Mouse (Mus musculus) lung, embryonic 16.5 days (tissue): Measurements from ENCODE around the gene Lysmd4. TPM values are rescaled to one million over a fixed set of nuclear protein-coding genes. Genes with fewer than 3 reads are reported as not detected.

Experiments used
- ATAC-seq: fragments of 200-750 bp; cut with Nextera tagmentation; 2 replicates; pipeline ENCODE4 v1.8.0; 2017; ENCODE audit warnings: low read depth, mild to moderate bottlenecking, moderate library complexity
- H3K27ac ChIP-seq: fragments of 300-500 bp; sonication (generic); 2 replicates; pipeline ENCODE4 v1.5.1; 2014; ENCODE audit warnings: mild to moderate bottlenecking, control low read depth, low read length
- H3K27me3 ChIP-seq: fragments of 300-500 bp; sonication (generic); 2 replicates; pipeline ENCODE4 v1.6.1; 2014; ENCODE audit warnings: low read depth, low read length, mixed read lengths; ENCODE audit not compliant: control insufficient read depth, insufficient read depth
- H3K36me3 ChIP-seq: fragments of 300-500 bp; sonication (generic); 2 replicates; pipeline ENCODE4 v1.6.1; 2014; ENCODE audit warnings: low read length; ENCODE audit not compliant: control insufficient read depth, insufficient read depth
- H3K4me1 ChIP-seq: fragments of 300-500 bp; sonication (generic); replicated peaks from 2 replicates; pipeline ENCODE4 v1.6.1; 2014; ENCODE audit warnings: low read length, mixed read lengths; ENCODE audit not compliant: control insufficient read depth, insufficient read depth
- H3K4me2 ChIP-seq: fragments of 300-500 bp; sonication (generic); 2 replicates; pipeline ENCODE4 v1.6.1; 2014; ENCODE audit warnings: low read depth, low read length, control low read depth
- H3K4me3 ChIP-seq: fragments of 300-500 bp; sonication (generic); 2 replicates; pipeline ENCODE4 v1.5.1; 2014; ENCODE audit warnings: mild to moderate bottlenecking, low read length, control low read depth
- H3K9ac ChIP-seq: fragments of 300-500 bp; sonication (generic); 2 replicates; pipeline ENCODE4 v1.6.1; 2014; ENCODE audit warnings: low read length, control low read depth
- H3K9me3 ChIP-seq: fragments of 300-500 bp; sonication (generic); 2 replicates; pipeline ENCODE4 v1.6.1; 2016; ENCODE audit warnings: low read length; ENCODE audit not compliant: control insufficient read depth
- WGBS: fragments of 180-500 bp; shearing (Covaris S2); extraction: QIAGEN DNeasy Blood & Tissue Kit; methylation state at CpG from one replicate; pipeline ENCODE4 v1.1.7; 2014; 5-methylcytosine and 5-hydroxymethylcytosine counted together
- polyA plus RNA-seq: library from polyadenylated mRNA; unstranded; fragments of >200 nt; fragmentation: Nextera tagmentation; extraction: Ambion mirVana; gene quantifications from 2 replicates; pipeline ENCODE4 v1.2.1, GENCODE M21; 2015

The Lysmd4 gene
- 14.9 and 15.7 TPM in 2 replicates for polyA plus RNA-seq

DNA sequence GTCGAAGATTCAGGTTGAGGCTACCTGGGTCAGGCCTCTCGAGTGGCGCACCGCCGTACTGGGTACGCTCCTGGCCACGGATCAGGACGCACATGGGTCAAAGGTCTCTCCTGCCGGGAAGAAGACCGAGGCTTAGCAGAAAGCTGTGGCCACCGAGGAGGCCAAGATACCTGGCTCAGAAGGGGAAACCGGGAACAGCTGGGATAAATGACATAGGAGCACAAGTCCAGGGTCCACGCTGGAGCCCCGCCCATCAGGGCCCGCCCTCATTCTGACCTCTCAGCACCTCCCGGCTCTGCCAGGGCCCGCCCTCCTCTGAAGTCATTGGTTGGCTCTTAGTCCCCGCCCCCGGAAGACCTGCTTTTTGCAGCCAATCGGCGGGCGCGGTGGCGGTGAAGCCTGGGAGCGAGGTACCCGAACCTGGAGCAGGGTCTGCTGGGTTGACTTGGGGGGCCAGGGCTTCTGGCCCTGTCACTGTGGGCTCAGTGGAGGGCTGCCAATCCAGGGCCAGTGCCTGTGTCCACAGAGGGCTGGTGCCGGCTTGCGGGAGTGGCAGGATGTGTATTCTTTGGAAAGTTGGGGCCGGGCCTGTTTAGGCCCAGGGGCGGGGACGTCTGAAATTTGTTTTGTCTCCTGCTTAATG is at the start of gene Lysmd4:
Lysmd4 (plus strand) TSS at position 325 of the 643 bp plus-strand sequence.
- 1% methylated on average over 31 of the region's 31 CpGs for whole genome bisulfite sequencing
- Histone ChIP-seq H3K27ac (no peak within 1 kb of the TSS; the same call in 1 of the 2 replicates), H3K4me2 (peak within 1 kb of the TSS; percentile 85), H3K4me1 (peaks cover 8% of the 10 kb centered on the region), H3K9me3 (no peaks in the 10 kb centered on the region), H3K27me3 (no peaks in the 10 kb centered on the region), H3K36me3 (0 out of 2 replicates have a peak, but pooled peaks cover 6% of the 10 kb centered on the region), H3K4me3 (peak within 1 kb of the TSS; percentile 79), H3K9ac (peak within 1 kb of the TSS; percentile 84)
- peak; percentile 99 for ATAC-seq

DNA sequence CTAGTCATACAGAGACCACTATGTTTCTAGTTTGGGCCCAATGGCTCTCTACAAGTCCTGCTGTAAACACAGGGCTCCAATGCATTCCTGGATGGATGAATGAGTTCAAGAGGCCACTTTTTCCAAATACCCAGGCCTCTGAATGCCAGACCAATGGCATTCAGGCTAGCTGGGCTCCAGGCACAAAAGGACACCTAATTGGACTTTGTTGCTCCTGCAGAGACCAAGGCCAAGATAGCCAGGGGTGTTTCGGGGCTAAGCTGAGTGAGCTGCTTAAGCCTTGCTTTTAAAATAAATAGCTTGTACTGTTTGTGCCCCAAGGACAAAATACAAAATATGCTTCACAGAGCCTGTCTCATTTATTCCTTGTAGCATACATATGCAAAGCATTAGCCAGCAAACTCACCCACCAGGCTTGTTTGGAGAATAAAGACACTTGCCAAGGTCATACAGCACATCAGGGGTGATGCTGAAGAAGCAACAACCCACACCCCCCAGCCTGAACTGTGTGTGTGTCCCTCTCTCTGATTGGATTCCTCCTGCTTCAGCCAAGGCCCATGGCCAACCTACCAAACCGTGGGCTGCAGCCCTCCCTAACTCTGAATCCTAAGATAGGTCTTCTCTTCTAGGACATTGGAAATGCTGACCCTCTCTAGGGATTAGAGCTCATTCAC is 48.7 kb upstream of the Lysmd4 start:
- no peaks in the 10 kb centered on the region for H3K27me3 ChIP-seq
- H3K4me3 ChIP-seq, result no peak overlapping the region
- H3K36me3 ChIP-seq, result no peaks in the 10 kb centered on the region
- no peak for ATAC-seq
- no peaks in the 10 kb centered on the region for H3K9me3 ChIP-seq
- H3K27ac ChIP-seq, result no peak overlapping the region
- 72% methylated on average over 2 of the region's 2 CpGs for WGBS
- H3K4me1 ChIP-seq, result no peaks in the 10 kb centered on the region
- no peak overlapping the region for H3K9ac ChIP-seq
- no peak overlapping the region for H3K4me2 ChIP-seq

DNA sequence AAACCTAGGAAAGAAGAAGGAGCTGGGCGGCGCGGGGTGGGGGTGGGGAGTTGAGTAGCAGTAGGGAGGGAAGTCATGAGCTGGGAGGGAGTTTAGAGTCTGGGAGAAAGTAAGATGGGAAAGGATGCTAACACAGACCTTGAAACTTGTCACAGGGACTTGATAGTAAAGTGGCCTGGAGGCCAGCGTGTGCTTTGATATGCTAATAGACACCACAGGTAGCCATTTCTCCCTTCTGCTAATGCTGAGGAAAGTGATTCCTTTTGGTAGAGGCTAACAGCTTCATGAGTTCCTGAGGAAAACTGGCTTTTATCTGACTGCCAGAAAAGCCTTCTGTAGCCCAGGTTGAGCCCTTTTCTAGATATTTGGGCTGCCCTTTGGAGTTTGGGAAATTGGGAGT is 38.6 kb upstream of the Lysmd4 start:
- ATAC-seq, result no peak
- no peaks in the 10 kb centered on the region for H3K4me1 ChIP-seq
- H3K36me3 ChIP-seq, result no peaks in the 10 kb centered on the region
- 26% methylated on average over 4 of the region's 4 CpGs for WGBS
- H3K27me3 ChIP-seq, result no peaks in the 10 kb centered on the region
- no peak overlapping the region for H3K9ac ChIP-seq
- H3K27ac ChIP-seq, result no peak overlapping the region
- H3K4me3 ChIP-seq, result no peak overlapping the region
- H3K9me3 ChIP-seq, result no peaks in the 10 kb centered on the region
- H3K4me2 ChIP-seq, result no peak overlapping the region

DNA sequence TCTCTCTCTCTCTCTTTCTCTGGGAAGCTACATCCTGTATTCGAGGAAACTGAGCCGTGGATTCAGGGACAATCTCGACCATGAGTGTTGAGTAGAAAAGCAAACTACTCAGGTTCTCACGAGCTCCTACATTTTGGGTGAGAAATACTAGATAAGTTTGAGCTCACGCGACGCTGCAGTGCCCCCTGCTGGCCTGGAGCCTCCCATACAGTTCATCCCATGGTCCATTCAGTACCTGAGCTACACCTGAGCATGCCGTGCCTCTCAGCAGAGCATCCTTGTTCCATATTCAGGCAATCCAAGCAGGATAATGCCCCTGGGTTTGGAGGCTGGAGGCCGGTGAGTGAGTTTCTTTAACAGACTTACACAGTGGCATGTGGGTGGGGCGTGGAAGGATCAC is 22.9 kb upstream of the Lysmd4 start:
- Histone ChIP-seq H3K9ac (no peak overlapping the region), H3K27me3 (no peaks in the 10 kb centered on the region), H3K4me3 (no peak overlapping the region), H3K36me3 (no peaks in the 10 kb centered on the region), H3K9me3 (no peaks in the 10 kb centered on the region), H3K4me1 (no peaks in the 10 kb centered on the region), H3K4me2 (no peak overlapping the region; the same call in 1 of the 2 replicates), H3K27ac (no peak overlapping the region)
- 11% methylated on average over 10 of the region's 10 CpGs for WGBS
- peak; percentile 43; the same call in 1 of the 2 replicates for ATAC-seq

DNA sequence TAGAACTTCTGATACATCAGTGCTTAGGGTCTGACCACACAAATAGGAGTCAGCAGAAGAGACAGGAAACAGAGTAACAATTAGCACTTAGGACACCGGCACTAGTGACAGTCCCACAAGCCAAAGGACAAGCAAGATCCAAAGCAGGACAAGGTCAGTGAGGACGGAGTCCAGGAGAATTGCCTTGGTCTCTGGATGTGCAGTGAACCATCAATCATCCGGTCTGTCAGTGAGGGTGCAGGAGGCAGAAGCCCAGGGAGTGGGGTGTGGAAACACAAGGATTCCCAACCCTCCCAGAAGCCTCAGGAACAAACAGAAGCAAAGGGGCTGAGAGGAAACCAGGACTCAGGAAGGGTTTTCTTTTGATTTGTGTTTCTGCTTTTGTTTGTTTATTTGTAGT is 18.7 kb upstream of the Lysmd4 start:
- Histone ChIP-seq H3K4me3 (no peak overlapping the region), H3K27ac (no peak overlapping the region), H3K4me1 (no peaks in the 10 kb centered on the region), H3K27me3 (no peaks in the 10 kb centered on the region), H3K36me3 (no peaks in the 10 kb centered on the region), H3K9me3 (no peaks in the 10 kb centered on the region), H3K4me2 (no peak overlapping the region), H3K9ac (no peak overlapping the region)
- ATAC-seq, result no peak
- 56% methylated on average over 3 of the region's 3 CpGs for WGBS

DNA sequence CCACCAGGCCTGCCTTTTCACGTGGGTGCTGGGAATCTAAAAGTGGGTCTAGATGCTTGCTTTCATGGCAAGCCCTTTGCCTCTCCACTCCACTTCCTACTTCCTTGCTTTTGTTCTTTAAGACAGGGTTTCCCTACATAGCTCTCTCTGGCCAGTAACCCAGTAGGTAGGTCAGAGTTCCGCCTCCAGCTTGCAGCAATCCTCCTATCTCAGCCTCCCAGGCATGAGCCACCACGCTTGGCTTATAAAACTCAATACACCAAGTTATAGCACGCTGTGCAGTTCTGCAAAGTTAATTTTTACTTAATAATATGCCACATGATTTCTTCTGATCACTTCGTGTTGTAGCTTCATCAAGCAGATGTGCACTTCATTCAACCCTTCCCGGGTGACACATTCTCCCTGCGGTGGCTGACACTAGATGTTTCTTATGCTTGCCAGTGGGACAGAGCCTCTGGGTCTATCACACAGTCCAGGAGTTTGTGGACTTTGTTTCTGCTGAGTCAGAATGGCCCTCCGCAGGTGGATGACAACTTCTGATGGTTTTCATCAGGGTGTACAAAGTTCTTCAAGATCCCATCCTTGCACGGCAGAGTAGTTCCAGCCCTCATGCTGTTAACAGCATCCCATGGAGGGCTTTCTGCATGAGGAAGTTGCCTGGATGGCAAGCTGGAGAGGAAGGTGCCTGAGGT is 16.5 kb upstream of the Lysmd4 start:
- no peaks in the 10 kb centered on the region for H3K27me3 ChIP-seq
- H3K36me3 ChIP-seq, result no peaks in the 10 kb centered on the region
- WGBS, result 81% methylated on average over 9 of the region's 9 CpGs
- H3K4me1 ChIP-seq, result no peaks in the 10 kb centered on the region
- no peak for ATAC-seq
- no peak overlapping the region for H3K9ac ChIP-seq
- H3K27ac ChIP-seq, result no peak overlapping the region
- H3K4me3 ChIP-seq, result no peak overlapping the region
- no peaks in the 10 kb centered on the region for H3K9me3 ChIP-seq
- H3K4me2 ChIP-seq, result no peak overlapping the region

DNA sequence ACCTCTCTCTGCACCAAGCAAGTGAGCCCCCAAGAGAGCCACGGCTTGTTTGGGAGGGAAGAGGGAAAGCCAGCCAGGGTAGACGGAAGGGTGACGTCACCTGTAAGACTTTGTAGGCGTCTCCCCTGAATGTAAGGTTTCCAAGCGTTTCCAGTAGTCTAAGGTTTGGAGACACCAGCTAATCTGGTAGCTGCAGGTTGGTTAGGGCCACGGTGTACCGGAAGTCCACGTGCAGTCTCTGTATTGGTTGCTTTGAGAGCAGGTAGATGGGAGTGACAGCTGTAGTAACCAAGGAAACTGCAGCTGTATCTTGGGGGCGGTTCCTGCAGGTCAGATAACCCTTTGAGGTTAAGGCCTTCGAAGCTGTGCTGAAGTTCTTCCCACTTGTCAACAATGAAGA is 15.8 kb upstream of the Lysmd4 start:
- no peak overlapping the region for H3K4me2 ChIP-seq
- no peaks in the 10 kb centered on the region for H3K4me1 ChIP-seq
- H3K4me3 ChIP-seq, result no peak overlapping the region
- ATAC-seq, result no peak
- no peak overlapping the region for H3K27ac ChIP-seq
- H3K9ac ChIP-seq, result no peak overlapping the region
- no peaks in the 10 kb centered on the region for H3K27me3 ChIP-seq
- WGBS, result 67% methylated on average over 10 of the region's 10 CpGs
- H3K36me3 ChIP-seq, result no peaks in the 10 kb centered on the region
- H3K9me3 ChIP-seq, result no peaks in the 10 kb centered on the region

DNA sequence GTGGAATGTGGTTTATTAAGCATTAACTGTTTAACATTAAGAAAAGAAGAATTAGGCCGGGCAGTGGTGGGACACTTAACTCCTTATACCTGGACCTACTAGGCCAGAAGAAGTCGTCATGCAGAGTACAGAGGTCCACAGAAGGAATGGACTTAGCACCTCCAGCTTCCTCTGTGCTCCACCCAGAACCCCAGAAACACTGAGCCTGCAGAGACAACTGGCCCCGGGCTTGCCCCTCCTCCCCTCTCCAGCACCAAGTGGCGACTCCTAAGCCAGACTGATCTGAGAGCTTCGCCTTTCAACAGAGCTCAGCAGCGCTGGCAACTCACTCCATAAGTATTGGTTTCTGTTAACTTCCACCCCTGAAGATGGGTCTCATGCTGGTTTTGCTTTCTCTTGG is 14.6 kb upstream of the Lysmd4 start:
- ATAC-seq, result no peak
- Histone ChIP-seq H3K4me2 (no peak overlapping the region), H3K27me3 (no peaks in the 10 kb centered on the region), H3K36me3 (no peaks in the 10 kb centered on the region), H3K4me1 (no peaks in the 10 kb centered on the region), H3K9ac (no peak overlapping the region), H3K4me3 (no peak overlapping the region), H3K9me3 (no peaks in the 10 kb centered on the region), H3K27ac (no peak overlapping the region)
- WGBS, result 24% methylated on average over 6 of the region's 6 CpGs

DNA sequence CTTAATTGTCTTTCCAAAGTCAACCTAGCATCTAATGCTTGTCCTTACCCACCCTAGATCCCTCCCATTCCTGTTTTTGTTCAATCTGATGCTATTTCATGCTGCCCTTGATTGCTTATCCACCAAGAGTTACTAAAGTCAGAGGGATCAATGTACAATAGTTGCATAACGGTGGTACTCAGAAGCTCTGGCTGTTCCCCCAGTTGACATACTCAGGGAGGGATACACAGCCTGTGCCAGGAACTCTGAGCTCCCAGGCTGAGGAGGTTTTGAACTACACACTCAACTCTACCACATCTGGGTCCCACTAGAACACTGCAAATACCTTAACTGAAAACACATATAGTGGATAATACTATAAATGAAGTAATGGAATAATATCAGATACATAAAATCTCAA is 14.0 kb upstream of the Lysmd4 start:
- Histone ChIP-seq H3K27ac (no peak overlapping the region), H3K4me2 (no peak overlapping the region), H3K4me1 (no peaks in the 10 kb centered on the region), H3K9ac (no peak overlapping the region), H3K27me3 (no peaks in the 10 kb centered on the region), H3K4me3 (no peak overlapping the region), H3K36me3 (no peaks in the 10 kb centered on the region), H3K9me3 (no peaks in the 10 kb centered on the region)
- WGBS, result 80% methylated on average over 1 of the region's 1 CpGs
- no peak for ATAC-seq
